Mouse (Mus musculus): ENCODE measurements around the gene Smok3b.

GRCm38 (mm10) chr5:138083318-138083900 lies 62.2 kb downstream of the Smok3b start:
- TF ChIP-seq CTCF (IDR thresholded peaks at IDR 0.05; ENCODE audit: low read depth) (no peak), EP300 (IDR thresholded peaks at IDR 0.05; ENCODE audit: low read depth) (no peak)
